Mouse (Mus musculus) adrenal gland, postnatal 14 days (tissue): ENCODE data around the gene Daxx. TPM values are rescaled to one million over a fixed set of nuclear protein-coding genes. Genes with fewer than 3 reads are reported as not detected.
"Not testable (repeated sequence)": the region's sequence is repeated elsewhere in the genome, so short reads cannot be mapped to it uniquely, and the experiment has no call there.

Experiments used
- DNase-seq: peaks from one replicate; pipeline ENCODE4 v3.0.0; 2021; ENCODE audit warnings: mixed read lengths
- total RNA-seq: library from RNA; stranded (reverse); gene quantifications from 2 replicates; pipeline ENCODE4 v1.2.3, GENCODE M21; 2021

The Daxx gene
- total RNA-seq, 1 experiment from 2014 or later = 27.7 TPM

- no peak for DNase-seq
These were observed 6.7 kb upstream of the Daxx start for GRCm38 (mm10) chr17:33902491-33902890.

GRCm38 (mm10) chr17:33903911-33904651, 5.1 kb upstream of the Daxx start:
- DNase-seq = not testable (repeated sequence)

GRCm38 (mm10) chr17:33904835-33905234, 4.4 kb upstream of the Daxx start, which contains the start of gene Platr17:
TSS of gene Platr17 (plus strand) at chr17:33905135.
- not testable (repeated sequence) for DNase-seq

- DNase-seq = peak; percentile 55
These were observed 710 bp upstream of the Daxx start for GRCm38 (mm10) chr17:33908331-33909076.

- peak; percentile 77 for DNase-seq
These were observed 646 bp downstream of the Daxx start for GRCm38 (mm10) chr17:33909869-33910250.

DNA sequence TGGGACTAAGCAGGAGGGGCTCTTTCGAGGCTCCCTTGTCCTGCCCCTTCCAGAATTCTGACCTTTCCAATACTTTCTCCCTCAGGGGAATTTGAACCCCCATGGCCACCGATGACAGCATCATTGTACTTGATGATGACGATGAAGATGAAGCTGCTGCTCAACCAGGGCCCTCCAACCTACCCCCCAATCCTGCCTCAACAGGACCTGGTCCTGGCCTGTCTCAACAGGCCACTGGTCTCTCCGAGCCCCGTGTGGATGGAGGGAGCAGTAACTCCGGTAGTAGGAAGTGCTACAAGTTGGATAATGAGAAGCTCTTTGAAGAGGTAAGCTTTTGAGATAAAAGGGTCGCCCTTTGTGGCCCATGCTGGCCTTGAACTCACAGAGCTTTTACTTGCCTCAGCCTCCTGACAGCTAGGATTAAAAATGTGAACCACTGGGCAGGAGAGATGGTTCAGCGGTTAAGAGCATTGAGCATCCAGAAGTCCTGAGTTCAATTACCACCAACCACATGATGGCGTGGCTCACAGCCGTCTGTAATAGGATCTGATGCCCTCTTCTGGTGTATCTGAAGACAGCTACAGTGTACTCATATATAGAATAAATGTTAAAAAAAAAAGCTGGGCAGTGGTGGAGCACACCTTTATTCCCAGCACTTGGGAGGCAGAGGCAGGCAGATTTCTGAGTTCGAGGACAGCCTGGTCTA, 1.3 kb downstream of the Daxx start:
- no peak for DNase-seq

- DNase-seq = no peak
These were observed 2.0 kb downstream of the Daxx start for GRCm38 (mm10) chr17:33911052-33911812.

DNA sequence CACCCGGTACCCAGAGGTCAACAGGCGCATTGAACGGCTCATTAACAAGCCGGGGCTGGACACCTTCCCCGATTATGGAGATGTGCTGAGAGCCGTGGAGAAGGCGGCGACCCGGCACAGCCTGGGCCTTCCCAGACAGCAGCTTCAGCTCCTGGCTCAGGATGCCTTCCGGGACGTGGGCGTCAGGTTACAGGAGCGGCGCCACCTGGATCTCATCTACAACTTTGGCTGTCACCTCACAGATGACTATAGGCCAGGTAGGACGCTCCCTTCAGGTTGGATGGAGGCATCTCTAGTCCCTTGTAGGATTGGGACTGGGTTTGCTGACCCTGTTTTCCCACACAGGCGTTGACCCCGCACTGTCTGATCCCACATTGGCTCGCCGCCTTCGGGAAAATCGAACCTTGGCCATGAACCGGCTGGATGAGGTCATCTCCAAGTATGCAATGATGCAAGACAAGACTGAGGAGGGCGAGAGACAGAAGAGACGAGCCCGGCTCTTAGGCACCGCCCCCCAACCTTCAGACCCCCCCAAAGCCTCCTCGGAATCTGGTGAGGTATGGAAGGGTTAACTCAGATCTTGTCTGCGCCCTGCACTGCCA, 2.7 kb downstream of the Daxx start:
- DNase-seq = no peak

- no peak for DNase-seq
These were observed 4.0 kb downstream of the Daxx start for GRCm38 (mm10) chr17:33913264-33913663.

- DNase-seq = no peak
These were observed 4.7 kb downstream of the Daxx start for GRCm38 (mm10) chr17:33913905-33914304.

DNA sequence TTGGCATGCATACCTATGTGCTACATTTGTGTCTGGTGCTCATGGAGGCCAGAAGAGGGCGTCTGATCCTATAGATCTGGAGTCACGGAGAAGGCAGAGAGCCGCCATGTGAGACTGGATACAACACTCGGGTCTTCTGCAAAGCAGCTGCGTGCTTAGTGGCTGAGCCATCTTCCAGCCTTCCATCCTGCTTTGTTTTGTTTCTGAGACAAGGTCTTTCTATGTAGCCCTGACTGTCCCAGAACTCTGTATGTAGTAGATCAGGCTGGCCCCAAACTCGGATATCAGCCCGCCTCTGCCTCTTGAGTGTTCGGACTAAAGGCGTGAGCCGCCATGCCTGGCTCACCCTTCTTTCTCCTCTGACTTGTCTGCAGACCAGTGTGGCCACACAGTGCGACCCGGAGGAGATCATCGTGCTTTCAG, 5.8 kb downstream of the Daxx start:
- DNase-seq = no peak

GRCm38 (mm10) chr17:33915671-33916250, 6.5 kb downstream of the Daxx start, which contains the start of the genes Tapbp and Zbtb22:
TSS of gene Tapbp (plus strand) at chr17:33915899.
TSS of gene Zbtb22 (plus strand) at chr17:33915904.
- peak; percentile 98 for DNase-seq

DNA sequence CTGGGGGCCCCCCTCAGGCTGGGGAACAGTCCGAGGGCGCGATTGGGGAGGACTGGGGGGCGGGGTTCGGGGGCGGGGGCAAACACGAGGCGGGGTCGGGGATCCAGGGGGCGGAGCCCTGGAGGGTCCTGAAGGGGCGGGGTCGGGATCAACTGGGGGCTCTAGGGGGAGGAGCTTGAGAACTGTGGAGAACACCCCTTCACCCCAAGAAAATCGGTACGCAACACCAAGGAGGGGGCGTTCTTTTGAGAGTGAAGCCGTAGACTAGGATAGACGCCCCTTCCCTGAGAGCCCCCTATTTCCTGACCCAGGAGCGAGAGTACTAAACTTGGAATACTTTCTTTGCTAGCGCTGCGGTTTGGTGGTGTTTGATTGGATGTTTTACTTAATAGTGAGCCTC, 7.1 kb downstream of the Daxx start:
- DNase-seq = no peak

DNA sequence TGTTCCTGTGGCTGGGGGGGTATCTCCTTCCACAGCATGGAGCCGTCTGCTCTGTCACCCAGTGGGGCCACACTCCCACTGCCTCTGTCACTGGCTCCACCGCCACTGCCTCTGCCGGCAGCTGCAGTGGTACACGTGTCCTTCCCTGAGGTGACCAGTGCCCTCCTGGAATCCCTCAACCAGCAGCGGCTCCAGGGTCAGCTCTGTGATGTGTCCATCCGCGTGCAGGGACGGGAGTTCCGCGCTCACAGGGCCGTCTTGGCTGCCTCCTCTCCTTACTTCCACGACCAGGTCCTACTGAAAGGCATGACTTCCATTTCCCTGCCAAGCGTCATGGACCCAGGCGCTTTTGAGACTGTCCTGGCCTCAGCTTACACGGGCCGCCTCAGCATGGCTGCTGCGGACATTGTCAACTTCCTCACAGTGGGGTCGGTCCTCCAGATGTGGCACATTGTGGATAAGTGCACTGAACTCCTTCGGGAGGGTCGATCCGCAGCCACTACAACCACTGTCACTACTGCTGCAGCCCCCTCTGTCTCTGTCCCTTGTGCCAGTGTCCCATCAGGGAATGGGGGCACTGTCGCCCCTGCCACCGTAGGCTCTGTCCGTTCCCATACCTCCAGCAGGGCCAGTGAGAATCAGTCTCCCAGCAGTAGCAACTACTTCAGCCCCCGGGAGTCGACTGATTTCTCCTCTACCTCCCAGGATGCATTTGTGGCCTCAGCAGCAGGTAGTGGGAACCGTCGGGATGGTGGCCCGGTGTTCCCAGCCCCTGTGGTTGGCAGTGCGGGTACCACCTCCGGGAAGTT, 7.8 kb downstream of the Daxx start:
- DNase-seq = peak; percentile 53

- no peak for DNase-seq
These were observed 8.6 kb downstream of the Daxx start for GRCm38 (mm10) chr17:33917656-33918292.

DNA sequence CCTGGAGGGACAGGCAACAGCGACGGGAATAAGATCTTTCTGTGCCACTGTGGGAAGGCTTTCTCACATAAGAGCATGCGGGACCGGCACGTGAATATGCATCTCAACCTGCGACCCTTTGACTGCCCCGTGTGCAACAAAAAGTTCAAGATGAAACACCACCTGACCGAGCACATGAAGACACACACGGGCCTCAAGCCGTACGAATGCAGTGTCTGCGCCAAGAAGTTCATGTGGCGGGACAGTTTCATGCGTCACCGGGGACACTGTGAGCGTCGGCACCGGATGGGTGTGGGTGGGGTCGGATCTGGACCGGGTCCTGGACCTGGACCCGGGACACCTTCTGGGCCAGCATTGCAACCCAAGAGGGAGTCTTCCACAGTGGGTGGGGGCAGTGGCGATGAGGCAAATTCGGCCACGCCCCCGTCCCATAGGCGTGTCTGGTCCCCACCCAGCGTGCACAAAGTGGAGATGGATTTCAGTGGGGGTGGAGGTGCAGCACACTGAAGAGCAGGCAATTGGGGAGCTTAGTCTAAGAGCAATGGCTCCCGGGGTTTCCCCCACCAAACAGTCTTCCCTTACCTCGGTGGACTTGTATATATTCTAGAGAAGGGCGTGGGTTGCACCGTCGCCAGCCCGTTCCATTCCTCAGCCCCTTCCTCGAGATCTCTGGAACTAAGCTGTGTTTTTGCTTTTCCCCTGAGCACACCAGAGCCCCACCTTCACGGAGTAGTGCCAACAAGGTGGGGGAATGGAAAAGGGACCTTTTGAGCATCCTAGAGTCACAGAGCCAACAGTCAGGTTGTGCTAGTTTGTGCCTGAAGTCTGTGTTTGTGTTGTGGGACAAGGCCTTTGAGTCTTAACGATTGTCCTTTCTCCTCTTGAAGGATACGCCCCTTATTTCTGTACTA, 9.3 kb downstream of the Daxx start:
- peak; percentile 40 for DNase-seq

GRCm38 (mm10) chr17:33919351-33920281, 10.4 kb downstream of the Daxx start:
- DNase-seq = peak; percentile 93
